Mouse (Mus musculus) liver, embryonic 14.5 days (tissue): ENCODE results near the gene AY358078. TPM values are rescaled to one million over a fixed set of nuclear protein-coding genes. Genes with fewer than 3 reads are reported as not detected.
"Not testable (repeated sequence)": the region's sequence is repeated elsewhere in the genome, so short reads cannot be mapped to it uniquely, and the experiment has no call there.

ENCODE experiments used
- ATAC-seq: fragments of 200-750 bp; cut with Nextera tagmentation; 2 replicates; pipeline ENCODE4 v1.8.0; 2017; ENCODE audit warnings: moderate number of reproducible peaks, mild to moderate bottlenecking, moderate library complexity; ENCODE audit not compliant: insufficient read depth
- DNase-seq, 3 experiments: peaks; one replicate each; pipeline ENCODE4 v3.0.0-alpha.2; 2012 to 2013; ENCODE audit warnings: low read depth in 3 of 3, low spot score in 3 of 3
- H3K27ac ChIP-seq: fragments of 300-500 bp; sonication (generic); 2 replicates; pipeline ENCODE4 v1.5.1; 2014; ENCODE audit warnings: moderate library complexity, mild to moderate bottlenecking, control low read depth, inconsistent platforms
- H3K27me3 ChIP-seq: fragments of 300-500 bp; sonication (generic); 2 replicates; pipeline ENCODE4 v1.6.1; 2014; ENCODE audit warnings: mild to moderate bottlenecking, low read length, moderate library complexity; ENCODE audit not compliant: control insufficient read depth, insufficient read depth
- H3K36me3 ChIP-seq: fragments of 300-500 bp; sonication (generic); replicated peaks from 2 replicates; pipeline ENCODE4 v1.6.1; 2014; ENCODE audit warnings: low read depth; ENCODE audit not compliant: control insufficient read depth, insufficient read depth
- H3K4me1 ChIP-seq, 2 experiments: fragments of 200-500 bp in 1 of 2; fragments of 300-500 bp in 1 of 2; sonication (generic) in 1 of 2; replicated peaks; 2 replicates each; pipeline ENCODE4 v1.6.1; 2012 to 2014; ENCODE audit warnings: antibody characterized with exemption in 1 of 2, inconsistent platforms in 1 of 2, low read length in 1 of 2; ENCODE audit not compliant: control insufficient read depth in 2 of 2, insufficient read depth in 2 of 2
- H3K4me2 ChIP-seq: fragments of 300-500 bp; sonication (generic); 2 replicates; pipeline ENCODE4 v1.6.1; 2014; ENCODE audit warnings: low read depth, mild to moderate bottlenecking, control low read depth, moderate library complexity
- H3K4me3 ChIP-seq, 2 experiments: fragments of 200-500 bp in 1 of 2; fragments of 300-500 bp in 1 of 2; sonication (generic) in 1 of 2; 2 replicates each; pipeline ENCODE4 v1.5.1; 2012 to 2014; ENCODE audit warnings: low read depth in 2 of 2, low read length in 2 of 2, mild to moderate bottlenecking in 2 of 2, control low read depth in 1 of 2, inconsistent platforms in 1 of 2, moderate library complexity in 1 of 2; ENCODE audit not compliant: insufficient read depth in 1 of 2
- H3K9ac ChIP-seq: fragments of 300-500 bp; sonication (generic); replicated peaks from 2 replicates; pipeline ENCODE4 v1.6.1; 2014; ENCODE audit warnings: mild to moderate bottlenecking, control low read depth, moderate library complexity
- H3K9me3 ChIP-seq: fragments of 300-500 bp; sonication (generic); 2 replicates; pipeline ENCODE4 v1.6.1; 2016; ENCODE audit warnings: low read length, mixed read lengths; ENCODE audit not compliant: control insufficient read depth
- CTCF ChIP-seq: IDR thresholded peaks from 2 replicates; pipeline ENCODE4 v1.5.1; 2016; ENCODE audit warnings: antibody characterized with exemption, low read depth, control low read depth
- EP300 ChIP-seq: IDR thresholded peaks from 2 replicates; pipeline ENCODE4 v1.6.1; 2016; ENCODE audit warnings: antibody characterized with exemption, low read depth
- WGBS: fragments of 180-500 bp; shearing (Covaris S2); extraction: QIAGEN DNeasy Blood & Tissue Kit; methylation state at CpG from one replicate; pipeline ENCODE4 v1.1.7; 2014; ENCODE audit not compliant: insufficient replicate concordance; 5-methylcytosine and 5-hydroxymethylcytosine counted together
- polyA plus RNA-seq, 2 experiments: library from polyadenylated mRNA; depleted of rRNA in 1 of 2; stranded (reverse) in 1 of 2; unstranded in 1 of 2; fragments of >200 nt; fragmentation: Nextera tagmentation in 1 of 2; extraction: Ambion mirVana in 1 of 2; gene quantifications; 2 replicates each; pipeline versions ENCODE4 v1.2.1 to v1.2.3; 2012 to 2014

The AY358078 gene
- not detected in 2 replicates for polyA plus RNA-seq (2012; rRNA removed)
- polyA plus RNA-seq (2014; fragmentation: Nextera tagmentation; extraction: Ambion mirVana), result not detected in 2 replicates

DNA sequence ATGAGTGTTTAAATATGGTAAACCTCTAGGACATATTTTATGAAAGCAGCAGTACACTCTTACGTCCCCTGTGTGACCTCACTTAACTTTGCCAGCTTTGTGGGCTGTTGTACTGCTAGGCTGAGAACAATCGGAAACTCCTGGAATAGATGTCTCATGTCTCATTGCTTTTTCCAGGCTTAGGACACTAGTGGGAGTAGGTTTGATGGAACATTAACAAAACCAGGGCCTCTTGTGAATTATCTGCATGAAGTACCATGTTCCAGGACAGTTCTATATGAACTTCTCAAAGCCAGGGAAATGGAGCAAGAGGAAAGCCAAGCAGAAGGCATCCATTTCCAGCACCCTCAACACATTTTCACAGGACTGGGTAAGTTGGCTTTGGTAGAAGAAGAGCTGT lies at the start of gene AY358078:
Gene AY358078, plus strand, starts transcription at position 301 of the 400 bp plus-strand sequence.
- no peak within 1 kb of the TSS for H3K4me3 ChIP-seq
- H3K36me3 ChIP-seq, result no peaks in the 10 kb centered on the region
- no peak within 1 kb of the TSS for H3K27ac ChIP-seq
- H3K27me3 ChIP-seq, result no peaks in the 10 kb centered on the region
- ATAC-seq (no peak), DNase-seq (no peak)
- H3K4me1 ChIP-seq, result no peaks in the 10 kb centered on the region
- WGBS, result 70% methylated on average over 2 of the region's 2 CpGs
- no peak within 1 kb of the TSS for H3K4me2 ChIP-seq
- H3K9ac ChIP-seq, result no peak within 1 kb of the TSS
- TF ChIP-seq CTCF, result no peak
- no peak for TF ChIP-seq EP300
- H3K9me3 ChIP-seq, result no peaks in the 10 kb centered on the region

DNA sequence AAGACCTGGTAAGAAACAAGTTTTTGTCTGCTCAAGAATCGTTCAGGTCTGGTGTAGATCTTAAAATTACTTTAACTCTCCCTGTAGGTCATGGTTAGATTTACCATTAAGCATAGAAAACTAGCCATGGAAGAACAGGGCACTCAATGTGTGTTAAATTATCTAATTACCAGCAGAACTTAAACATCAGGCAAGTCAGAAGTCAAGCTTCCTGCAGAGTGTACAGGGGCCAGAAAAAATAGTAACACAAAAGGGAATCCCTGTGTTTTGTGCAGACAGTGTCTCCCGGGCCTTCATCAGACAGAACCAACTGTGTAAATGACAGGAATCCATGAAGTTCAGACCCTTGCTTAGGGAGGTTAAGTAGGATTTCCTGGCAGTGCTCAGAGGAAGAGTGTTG lies 43.9 kb upstream of the AY358078 start:
- no peak for DNase-seq
- ATAC-seq, result no peak
- WGBS, result 40% methylated on average over 2 of the region's 2 CpGs

DNA sequence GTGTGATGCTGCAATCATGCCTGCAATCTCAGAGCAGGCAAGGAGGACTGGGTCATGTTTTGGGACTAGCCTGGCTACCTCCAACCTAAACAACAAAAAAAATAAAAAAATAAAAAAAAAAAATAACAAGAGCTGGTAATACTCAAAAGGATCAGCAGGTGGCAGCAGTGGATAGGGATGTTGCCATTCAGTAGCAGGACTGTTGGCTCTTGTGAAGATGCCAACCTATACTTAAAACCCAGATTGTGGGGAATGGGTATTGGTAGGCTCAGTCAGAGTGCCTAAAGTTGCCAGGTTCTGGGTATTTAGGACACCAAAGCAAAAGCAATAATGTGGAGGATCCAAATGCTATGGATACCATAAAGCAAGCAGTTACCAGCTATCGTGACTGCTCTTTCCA lies 28.5 kb upstream of the AY358078 start:
- not testable (repeated sequence) for H3K27ac ChIP-seq, H3K9ac ChIP-seq, DNase-seq, H3K9me3 ChIP-seq, H3K27me3 ChIP-seq, H3K4me3 ChIP-seq, H3K4me2 ChIP-seq, ATAC-seq, H3K4me1 ChIP-seq, H3K36me3 ChIP-seq
- 63% methylated on average over 1 of the region's 1 CpGs for WGBS
- peak; percentile 47 for TF ChIP-seq CTCF

More for the DNA sequence above, 43.9 kb upstream of the AY358078 start:
- H3K4me3 ChIP-seq, result no peak overlapping the region
- no peak overlapping the region for H3K9ac ChIP-seq
- no peak for TF ChIP-seq EP300
- H3K9me3 ChIP-seq, result no peaks in the 10 kb centered on the region
- no peaks in the 10 kb centered on the region for H3K36me3 ChIP-seq
- no peaks in the 10 kb centered on the region for H3K27me3 ChIP-seq
- H3K4me2 ChIP-seq, result no peak overlapping the region
- H3K4me1 ChIP-seq, result no peaks in the 10 kb centered on the region
- no peak overlapping the region for H3K27ac ChIP-seq

- no peak for TF ChIP-seq EP300
- TF ChIP-seq CTCF, result no peak
- WGBS, result 50% methylated on average over 5 of the region's 5 CpGs
- no peak within 1 kb of the TSS for H3K9ac ChIP-seq
- no peaks in the 10 kb centered on the region for H3K9me3 ChIP-seq
- H3K27me3 ChIP-seq, result no peaks in the 10 kb centered on the region
- H3K4me2 ChIP-seq, result no peak within 1 kb of the TSS
- no peak for ATAC-seq
- DNase-seq, result no peak
- no peak within 1 kb of the TSS for H3K27ac ChIP-seq
- no peak within 1 kb of the TSS for H3K4me3 ChIP-seq
- no peaks in the 10 kb centered on the region for H3K4me1 ChIP-seq
- no peaks in the 10 kb centered on the region for H3K36me3 ChIP-seq
Observed at GRCm38 (mm10) chr14:51773490-51773889, 26.4 kb upstream of the AY358078 start, which contains the start of gene Ang4. Gene Ang4, minus strand, starts transcription at chr14:51773590.

DNA sequence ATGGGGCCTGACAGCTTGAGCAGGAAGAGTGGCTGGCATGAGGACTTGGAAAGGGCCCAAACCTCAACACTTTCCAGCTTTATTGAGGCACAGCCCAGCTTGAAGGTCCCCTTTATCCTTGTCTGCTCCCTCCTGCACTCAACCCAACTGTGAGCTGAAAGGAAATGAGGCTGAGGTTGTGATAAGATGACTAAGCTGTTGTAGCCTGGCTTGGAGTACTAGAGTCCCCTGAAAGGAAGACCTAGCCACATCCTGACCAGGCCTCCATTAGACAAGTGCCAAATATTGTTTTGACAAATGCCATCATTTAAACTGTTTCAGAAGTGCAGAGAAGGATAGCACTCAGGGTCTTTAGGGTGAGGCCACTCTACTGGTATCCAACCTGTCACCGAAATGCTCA lies 22.1 kb upstream of the AY358078 start:
- H3K36me3 ChIP-seq, result no peaks in the 10 kb centered on the region
- no peak overlapping the region for H3K4me3 ChIP-seq
- no peak for DNase-seq
- no peaks in the 10 kb centered on the region for H3K9me3 ChIP-seq
- TF ChIP-seq EP300 (no peak), CTCF (no peak)
- no peaks in the 10 kb centered on the region for H3K4me1 ChIP-seq
- H3K27me3 ChIP-seq, result no peaks in the 10 kb centered on the region
- H3K27ac ChIP-seq, result no peak overlapping the region
- H3K4me2 ChIP-seq, result no peak overlapping the region
- no peak overlapping the region for H3K9ac ChIP-seq
- ATAC-seq, result no peak
- WGBS, result 49% methylated on average over 1 of the region's 1 CpGs
